Mouse (Mus musculus): ENCODE data around the gene Igsf9.
A peak's percentile ranks its signal among the peaks of the same experiment; 100 is the strongest.

The Igsf9 gene

GRCm38 (mm10) chr1:172496030-172496429 is 14.4 kb downstream of the Igsf9 start:
- no peak for DNase-seq (ENCODE audit: low spot score)

- DNase-seq (ENCODE audit: low spot score), result no peak
Observed at GRCm38 (mm10) chr1:172497428-172497827, 15.8 kb downstream of the Igsf9 start.

DNA sequence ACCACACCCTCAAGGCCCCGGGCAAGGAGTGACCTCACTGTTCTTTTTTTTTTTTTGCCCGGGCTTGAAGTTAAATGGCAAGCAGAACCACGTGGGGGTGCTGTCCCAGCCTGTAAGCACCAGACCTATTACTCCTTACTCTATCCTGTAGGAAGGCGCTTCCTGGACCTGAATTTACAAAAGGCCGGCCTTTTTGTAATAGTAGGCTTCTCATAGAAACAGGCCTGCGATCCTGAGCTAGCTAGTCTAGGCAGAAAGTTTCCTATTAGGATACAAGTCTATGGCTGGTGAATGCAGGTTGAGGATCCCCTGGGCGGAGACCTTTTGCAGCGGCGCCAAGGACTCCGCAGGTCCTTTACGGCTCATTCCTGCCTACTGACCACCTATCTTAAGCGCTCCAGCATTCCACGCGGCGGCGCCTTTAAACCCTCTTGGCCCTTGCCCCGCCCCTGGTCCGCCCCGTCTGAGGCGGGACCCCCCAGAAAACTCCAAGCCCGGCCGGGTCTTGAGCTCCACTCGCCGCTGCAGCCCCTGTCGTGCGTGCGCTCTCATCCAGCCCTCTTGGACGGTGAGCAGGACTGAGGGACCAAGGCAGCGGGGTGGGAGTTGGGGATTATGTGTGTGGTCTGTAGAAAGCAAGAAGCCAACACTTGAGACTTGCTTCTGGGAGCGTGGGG is 18.3 kb downstream of the Igsf9 start, which contains the start of gene Tagln2:
Gene Tagln2, plus strand, starts transcription at position 283 of the 677 bp plus-strand sequence.
- DNase-seq (ENCODE audit: low spot score), result no peak

GRCm38 (mm10) chr1:172500451-172501370 is 19.1 kb downstream of the Igsf9 start:
- DNase-seq (ENCODE audit: low spot score), result no peak

- no peak for DNase-seq (ENCODE audit: low spot score)
Observed at GRCm38 (mm10) chr1:172501371-172502144, 20.0 kb downstream of the Igsf9 start.

GRCm38 (mm10) chr1:172502145-172503110 is 20.8 kb downstream of the Igsf9 start:
- no peak for DNase-seq (ENCODE audit: low spot score)

GRCm38 (mm10) chr1:172503111-172503997 is 21.8 kb downstream of the Igsf9 start:
- no peak for DNase-seq (ENCODE audit: low spot score)

GRCm38 (mm10) chr1:172504756-172505155 is 23.2 kb downstream of the Igsf9 start:
- no peak for DNase-seq (ENCODE audit: low spot score)

DNA sequence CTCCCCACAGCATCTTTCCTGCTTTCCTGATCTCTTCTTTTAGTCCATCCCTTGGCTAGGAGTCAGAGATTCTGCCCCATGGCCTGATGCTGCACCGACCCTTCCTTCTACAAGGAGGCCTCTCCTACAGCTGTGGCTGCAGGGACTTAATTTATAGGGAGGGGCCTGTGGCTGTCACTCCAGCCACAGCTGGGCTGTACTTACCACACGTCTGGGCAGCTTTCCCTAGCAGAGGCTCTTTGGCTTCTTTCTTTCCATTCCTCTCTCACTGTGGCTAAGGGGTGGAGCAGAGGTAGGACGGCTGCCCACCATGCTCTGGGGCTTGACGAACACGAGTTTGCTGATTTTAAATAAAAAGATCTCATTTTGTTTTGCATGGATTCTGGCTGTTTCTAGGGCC is 25.4 kb downstream of the Igsf9 start:
- DNase-seq (ENCODE audit: low spot score), result no peak

- no peak for DNase-seq (ENCODE audit: low spot score)
Observed at GRCm38 (mm10) chr1:172507701-172508100, 26.1 kb downstream of the Igsf9 start.

GRCm38 (mm10) chr1:172508172-172508571 is 26.6 kb downstream of the Igsf9 start:
- DNase-seq (ENCODE audit: low spot score), result no peak

GRCm38 (mm10) chr1:172509235-172509634 is 27.6 kb downstream of the Igsf9 start:
- DNase-seq (ENCODE audit: low spot score), result no peak

DNA sequence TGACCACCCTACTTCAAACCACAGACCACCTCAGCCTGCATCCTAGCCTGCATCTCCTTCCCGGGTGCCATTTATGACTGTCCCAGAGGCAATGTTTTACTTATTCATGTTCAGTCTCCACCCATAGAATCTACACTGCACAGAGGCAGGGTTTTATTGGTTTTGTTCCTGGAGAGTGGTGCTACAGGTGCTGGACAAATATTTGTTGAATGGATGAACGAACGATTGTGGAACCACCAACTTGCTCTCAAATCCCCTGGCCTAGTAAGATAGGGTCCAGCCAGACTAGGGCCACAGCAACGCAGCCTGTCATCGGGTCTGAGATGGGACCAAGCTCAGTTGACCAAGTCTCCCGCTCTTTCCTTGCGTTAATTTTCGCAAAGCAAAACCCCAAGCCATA is 28.4 kb downstream of the Igsf9 start:
- DNase-seq (ENCODE audit: low spot score), result no peak

DNA sequence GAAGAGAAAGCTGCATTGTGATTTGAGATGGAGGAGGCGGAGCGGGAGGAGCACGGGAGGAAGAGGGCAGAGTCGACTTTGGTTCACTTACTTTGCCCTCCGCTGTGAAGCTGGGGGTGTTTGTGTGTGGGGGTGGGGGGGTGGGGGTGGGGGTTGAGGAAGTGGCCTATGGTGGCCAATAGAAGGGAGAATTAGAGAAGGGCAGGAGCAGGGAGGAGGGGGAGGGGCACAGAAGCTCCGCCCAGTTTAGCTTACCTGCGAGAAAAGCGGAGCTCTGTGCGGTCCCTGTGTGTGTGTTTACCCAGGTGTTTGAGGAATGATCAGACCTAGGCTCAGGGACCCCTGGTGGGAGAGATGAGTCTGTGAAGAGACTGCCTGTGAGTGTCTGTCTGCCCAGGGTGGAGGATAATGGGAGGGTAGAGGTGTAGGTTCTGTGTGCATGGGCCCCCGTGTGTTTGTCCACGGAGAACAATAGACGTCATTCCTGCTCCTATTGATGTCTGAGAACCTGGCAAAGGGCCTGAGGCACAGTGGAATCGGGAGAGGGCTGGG is 28.9 kb downstream of the Igsf9 start:
- DNase-seq (ENCODE audit: low spot score), result no peak

- DNase-seq (ENCODE audit: low spot score), result no peak
Observed at GRCm38 (mm10) chr1:172512962-172513361, 31.4 kb downstream of the Igsf9 start.

DNA sequence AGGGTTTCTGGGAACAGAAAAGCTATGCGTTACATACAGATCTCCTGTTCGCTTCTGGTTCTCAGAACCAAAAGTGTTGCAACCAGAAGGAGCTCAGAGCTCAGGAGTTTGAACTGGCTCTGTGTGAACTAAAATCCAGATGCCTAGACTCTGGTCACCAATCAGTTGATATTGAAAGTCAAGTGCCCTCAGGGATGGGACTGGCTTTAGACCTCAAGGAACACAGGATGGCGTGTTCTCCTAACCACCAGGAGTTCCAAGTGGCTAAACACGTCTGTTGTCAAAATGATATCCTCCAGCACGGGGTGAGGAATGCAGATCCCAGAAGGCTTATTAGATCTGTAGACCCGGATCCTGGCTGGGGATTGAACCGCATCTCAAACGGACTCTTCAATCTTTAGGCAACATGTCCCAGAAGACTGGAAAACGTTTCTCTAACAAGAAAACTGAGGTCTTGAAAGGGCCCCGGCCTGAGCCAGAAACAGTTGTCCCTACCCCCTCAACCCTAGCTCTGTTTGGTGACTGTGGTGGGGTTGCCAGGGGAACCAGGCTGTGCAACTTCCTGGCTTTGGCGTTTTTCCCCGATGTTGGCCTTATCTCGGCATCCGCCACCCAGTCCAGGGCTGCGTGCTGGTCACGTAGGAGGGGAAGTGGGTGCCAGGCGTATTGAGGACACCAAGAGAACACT is 32.1 kb downstream of the Igsf9 start:
- DNase-seq (ENCODE audit: low spot score), result peak; percentile 27

- no peak for DNase-seq (ENCODE audit: low spot score)
Observed at GRCm38 (mm10) chr1:172514213-172514529, 32.6 kb downstream of the Igsf9 start.

DNA sequence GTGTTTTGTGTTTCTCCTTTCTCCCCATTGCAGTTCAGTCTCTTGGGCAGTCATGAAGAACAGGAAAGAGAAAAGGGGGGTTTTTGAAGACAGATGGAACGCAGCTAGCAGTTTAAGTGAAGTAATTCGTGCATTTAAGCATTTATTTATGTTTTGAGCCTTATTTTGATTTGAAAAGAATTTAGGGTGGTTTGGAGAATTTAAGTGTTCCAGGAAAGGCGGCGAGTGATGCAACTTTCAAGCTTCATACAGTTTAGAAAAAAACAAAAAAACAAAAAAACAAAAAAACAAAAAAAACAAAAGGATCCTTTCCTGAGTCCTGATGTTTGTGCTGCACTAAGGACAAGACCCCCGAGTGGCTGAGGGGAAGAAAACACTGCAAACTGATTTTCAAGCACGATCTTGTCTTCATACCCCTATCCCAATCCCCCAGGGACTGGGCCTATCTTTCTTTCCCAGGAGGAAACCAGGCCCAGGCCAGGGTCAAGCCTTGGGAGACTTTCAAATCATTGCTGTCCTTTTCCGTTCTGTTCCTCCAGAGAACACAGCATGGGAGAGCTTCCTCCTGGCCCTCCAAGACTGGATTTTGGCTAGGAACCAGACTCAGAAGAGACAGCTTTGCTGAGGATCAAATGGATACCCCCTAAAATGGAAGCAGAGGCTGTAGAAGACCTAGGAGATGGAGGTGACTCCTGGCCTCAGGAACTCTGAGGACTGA is 33.1 kb downstream of the Igsf9 start:
- DNase-seq (ENCODE audit: low spot score), result no peak

DNA sequence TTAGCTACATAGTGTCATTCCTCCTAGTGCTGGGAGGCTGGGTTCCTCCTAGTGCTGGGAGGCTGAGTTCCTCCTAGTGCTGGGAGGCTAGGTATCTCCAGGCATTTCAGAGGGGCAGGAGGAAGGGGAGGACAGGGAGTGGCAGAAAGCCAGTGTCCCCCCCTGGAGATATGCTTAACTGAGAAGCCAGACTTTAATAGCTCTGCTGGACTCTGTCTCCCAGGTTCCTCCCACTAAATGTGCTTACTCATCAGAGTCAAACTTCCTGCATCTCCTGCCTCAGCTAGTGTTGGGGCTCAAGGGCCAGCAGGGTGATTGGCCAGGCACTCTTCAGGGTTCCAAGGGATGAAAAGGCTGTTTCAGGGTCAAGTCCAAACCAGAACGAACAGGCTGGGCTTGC is 33.8 kb downstream of the Igsf9 start:
- DNase-seq (ENCODE audit: low spot score), result no peak

All from left cerebral cortex, adult 11 months (tissue).